Mouse (Mus musculus) WW6 (cell line): Measurements from ENCODE around the gene Upb1.
"Not testable (repeated sequence)": the region's sequence is repeated elsewhere in the genome, so short reads cannot be mapped to it uniquely, and the experiment has no call there.

ENCODE experiments used
- DNase-seq: peaks from one replicate; pipeline ENCODE4 v3.0.0-alpha.2; 2013; ENCODE audit warnings: low read depth, low spot score

Gene Upb1

GRCm38 (mm10) chr10:75400958-75401357 is at the start of gene Upb1:
Upb1 (plus strand) TSS chr10:75401115.
- no peak for DNase-seq

DNA sequence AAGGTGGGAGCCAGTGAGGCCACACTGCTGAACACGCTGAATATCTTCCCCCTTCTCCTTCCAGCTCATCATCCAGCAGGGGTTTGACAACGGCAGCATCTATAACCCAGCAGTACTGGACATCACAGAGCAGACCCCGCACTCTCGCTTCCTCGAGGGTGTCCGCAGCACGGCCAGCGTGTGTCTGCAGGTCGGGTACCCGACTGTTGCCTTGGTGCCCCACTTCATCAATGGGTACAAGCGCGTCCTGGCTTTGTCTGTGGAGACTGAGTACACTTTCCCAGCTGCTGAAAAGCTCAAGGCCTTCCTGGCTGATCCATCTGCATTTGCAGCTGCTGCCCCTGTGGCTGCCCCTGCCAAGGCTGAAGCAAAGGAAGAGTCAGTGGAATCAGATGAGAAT is 48.4 kb upstream of the Upb1 start:
- DNase-seq, result no peak

GRCm38 (mm10) chr10:75353838-75354241 is 47.1 kb upstream of the Upb1 start:
- not testable (repeated sequence) for DNase-seq

- DNase-seq, result no peak
Observed at GRCm38 (mm10) chr10:75355341-75355740, 45.6 kb upstream of the Upb1 start.

- DNase-seq, result not testable (repeated sequence)
Observed at GRCm38 (mm10) chr10:75364214-75364690, 36.7 kb upstream of the Upb1 start.

GRCm38 (mm10) chr10:75364796-75365195 is 36.1 kb upstream of the Upb1 start:
- DNase-seq, result no peak

- peak; percentile 9 for DNase-seq
Observed at GRCm38 (mm10) chr10:75365231-75365633, 35.7 kb upstream of the Upb1 start.

- DNase-seq, result not testable (repeated sequence)
Observed at GRCm38 (mm10) chr10:75373655-75374351, 27.1 kb upstream of the Upb1 start.

DNA sequence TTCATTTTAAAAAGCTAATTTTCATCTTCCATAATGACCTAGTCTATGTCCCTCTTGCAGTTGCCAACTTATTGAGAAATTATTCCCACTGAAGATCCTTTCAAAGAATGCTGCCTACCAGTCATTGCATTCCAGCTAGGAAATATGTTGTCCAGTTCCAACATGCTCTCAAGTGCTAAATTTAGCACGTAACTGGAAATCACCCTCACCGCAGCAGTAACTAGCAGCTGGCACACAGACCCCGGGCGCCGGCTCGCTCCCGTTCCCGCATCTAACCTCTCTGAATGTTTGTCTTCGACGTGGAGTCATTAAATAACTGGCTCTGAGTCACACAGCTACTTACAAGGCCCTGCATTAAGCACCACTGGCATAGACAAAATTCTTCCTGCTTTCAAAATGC is 22.2 kb upstream of the Upb1 start:
- DNase-seq, result no peak

GRCm38 (mm10) chr10:75390156-75390555 is 10.8 kb upstream of the Upb1 start:
- no peak for DNase-seq

DNA sequence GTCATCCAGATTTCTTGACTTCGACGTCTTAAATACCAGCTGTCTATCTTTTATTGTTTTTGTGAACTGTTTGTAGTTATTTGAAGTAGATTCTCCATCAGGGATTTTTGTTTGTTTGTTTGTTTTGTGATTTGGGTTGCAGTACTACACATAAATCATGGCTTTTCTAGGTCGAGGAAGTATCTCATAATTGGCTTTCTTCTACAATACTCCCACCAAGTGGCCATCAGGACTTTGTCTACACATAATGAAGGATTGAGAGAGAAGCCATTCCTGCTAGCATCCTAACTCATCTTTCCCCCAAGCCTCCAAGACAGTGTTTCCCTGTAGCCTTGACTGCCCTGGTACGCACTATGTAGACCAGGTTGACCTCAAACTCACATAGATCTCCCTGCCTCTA is 10.1 kb upstream of the Upb1 start:
- no peak for DNase-seq

DNA sequence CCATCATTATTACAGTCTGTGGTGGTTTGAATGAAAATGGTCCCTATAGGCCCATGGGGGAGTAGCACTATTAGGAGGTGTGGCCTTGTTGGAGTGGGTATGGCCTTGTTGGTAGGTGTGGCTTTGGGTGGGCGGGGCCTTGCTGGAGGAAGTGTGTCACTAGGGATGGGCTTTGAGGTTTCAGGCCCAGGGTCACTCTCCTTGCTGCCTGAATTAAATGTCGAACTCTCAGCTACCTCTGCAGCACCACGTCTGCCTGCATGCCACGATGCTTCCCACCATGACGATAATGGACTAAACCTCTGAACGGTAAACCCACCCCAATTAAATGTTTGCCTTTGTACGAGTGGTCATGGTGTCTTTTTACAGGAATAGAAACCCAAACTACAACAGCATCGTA is 6.1 kb upstream of the Upb1 start:
- no peak for DNase-seq

DNA sequence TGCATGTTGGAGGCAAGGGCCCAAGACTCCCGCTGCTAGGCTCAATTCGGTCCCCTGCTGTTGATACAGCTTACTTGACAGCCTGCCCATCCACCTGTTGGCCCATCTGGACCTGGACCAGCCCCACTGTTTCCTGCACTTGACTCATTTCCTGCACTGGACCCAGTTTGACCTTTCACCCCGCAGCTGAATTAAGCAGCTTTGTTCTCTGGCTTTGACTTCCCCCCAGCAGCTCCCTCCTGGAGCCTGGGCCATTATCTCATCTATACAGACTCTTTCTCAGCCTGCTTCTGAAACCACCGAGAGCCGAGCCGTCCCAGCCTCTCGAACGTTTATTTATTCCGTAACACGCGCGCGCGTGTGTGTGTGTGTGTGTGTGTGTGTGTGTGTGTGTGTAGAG is 3.9 kb upstream of the Upb1 start:
- no peak for DNase-seq

- no peak for DNase-seq
Observed at GRCm38 (mm10) chr10:75405916-75406315, 5.0 kb downstream of the Upb1 start.

- no peak for DNase-seq
Observed at GRCm38 (mm10) chr10:75406755-75407154, 5.8 kb downstream of the Upb1 start.

GRCm38 (mm10) chr10:75407741-75408140 is 6.8 kb downstream of the Upb1 start:
- no peak for DNase-seq

DNA sequence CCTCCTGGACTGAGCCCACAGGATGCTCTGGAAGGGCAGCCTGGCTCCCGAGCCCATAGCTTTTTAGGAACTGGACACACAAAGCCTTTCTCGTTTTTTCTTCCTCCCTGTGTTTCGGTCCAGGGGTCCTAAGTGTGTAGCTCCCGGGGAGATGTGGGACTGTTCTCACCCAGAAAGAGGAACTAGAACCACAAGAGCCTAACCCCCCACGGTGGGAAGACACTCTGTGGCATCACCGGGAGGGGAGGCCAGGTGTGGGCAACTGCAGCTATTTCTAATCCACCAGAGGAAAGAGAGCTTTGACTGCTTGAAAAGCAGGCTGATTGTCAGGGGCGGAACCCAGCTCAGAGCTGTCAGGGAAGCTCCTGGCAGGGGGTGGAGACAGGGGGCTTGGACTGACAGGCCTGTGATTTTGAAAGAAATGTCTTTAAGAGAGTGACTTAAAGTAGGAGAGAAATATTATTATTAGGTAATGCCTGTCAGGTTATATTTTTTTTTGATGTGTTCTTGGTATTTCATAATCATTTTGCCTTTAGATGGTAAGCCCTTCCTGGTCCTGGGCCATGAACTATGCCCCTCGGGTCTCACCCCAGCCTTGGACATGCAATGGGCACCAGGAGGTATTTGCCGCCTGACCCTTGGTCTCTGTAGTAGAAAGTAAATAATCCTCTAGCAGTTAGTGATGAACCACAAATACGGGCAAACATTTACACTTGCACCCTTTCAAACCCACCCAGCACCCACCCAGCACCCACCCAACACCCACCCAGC is 10.6 kb downstream of the Upb1 start:
- DNase-seq, result not testable (repeated sequence)

DNA sequence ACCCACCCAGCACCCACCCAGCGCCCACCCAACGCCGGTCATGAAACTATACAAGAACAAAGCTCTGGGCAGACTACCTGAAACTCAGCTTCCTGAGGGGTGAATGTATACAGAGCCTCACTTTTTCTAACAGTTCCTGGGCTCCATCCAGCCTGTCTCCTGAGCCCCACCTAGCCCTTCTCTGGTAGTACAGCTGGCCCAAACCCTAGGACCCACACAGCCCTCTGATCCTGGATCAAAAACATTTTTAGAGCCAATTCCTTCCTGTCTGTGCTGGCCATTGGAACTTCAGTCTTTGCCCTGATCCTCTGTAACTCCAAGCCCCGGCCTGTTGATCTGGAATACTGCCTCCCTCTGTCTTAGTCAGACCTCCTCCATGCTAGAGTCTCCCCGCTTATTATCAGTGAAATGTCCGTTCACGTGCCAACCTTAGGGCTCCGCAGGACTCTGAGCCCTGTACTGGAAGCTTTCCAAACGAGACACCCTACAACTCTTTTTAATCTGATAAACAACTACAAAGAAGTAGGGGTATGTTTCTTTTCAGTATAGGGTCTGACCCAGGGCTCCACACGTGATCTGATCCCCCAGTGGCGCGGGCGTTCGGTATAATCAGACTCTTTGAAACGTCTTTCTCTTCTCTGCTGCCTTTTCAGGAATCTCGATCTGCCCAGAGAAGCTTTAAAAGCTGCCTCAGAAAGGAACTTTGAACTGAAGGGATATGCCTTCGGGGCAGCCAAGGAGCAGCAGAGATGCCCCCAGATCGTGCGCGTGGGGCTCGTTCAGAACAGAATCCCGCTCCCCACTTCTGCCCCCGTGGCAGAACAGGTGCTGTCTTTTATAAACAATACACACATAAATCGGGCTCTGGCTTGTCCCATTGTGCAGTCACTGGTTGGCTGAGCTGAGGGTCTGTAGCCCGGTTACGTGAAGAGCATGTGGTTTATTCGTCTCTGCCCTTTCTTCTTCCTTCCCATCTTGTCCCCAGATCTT is 11.5 kb downstream of the Upb1 start:
- no peak for DNase-seq

DNA sequence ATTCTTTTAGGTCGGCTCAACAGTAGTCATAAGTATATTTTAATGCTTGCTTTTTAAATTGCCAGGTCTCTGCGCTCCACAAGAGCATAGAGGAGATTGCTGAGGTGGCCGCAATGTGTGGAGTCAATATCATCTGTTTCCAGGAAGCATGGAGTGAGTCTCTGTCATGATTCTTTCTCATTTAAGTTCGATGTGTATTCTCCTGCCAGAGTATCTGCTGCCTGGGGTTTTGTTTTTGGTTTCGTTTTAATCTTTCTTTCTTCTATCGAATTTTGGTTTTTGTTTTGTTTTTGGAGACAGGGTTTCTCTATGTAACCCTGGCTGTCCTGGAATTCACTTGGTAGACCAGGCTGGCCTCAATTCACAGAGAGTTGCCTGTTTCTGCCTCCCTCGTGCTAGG is 14.0 kb downstream of the Upb1 start:
- DNase-seq, result no peak

- DNase-seq, result no peak
Observed at GRCm38 (mm10) chr10:75417363-75418042, 16.6 kb downstream of the Upb1 start.

GRCm38 (mm10) chr10:75418747-75419146 is 17.8 kb downstream of the Upb1 start:
- DNase-seq, result no peak
